Mouse (Mus musculus): ENCODE results near the gene Spc25.
A peak's percentile ranks its signal among the peaks of the same experiment; 100 is the strongest.

Gene Spc25

GRCm38 (mm10) chr2:69205791-69206351 is at the start of gene Spc25:
Spc25 (minus strand) TSS chr2:69206194.
- peak; percentile 95 to 96 for DNase-seq

- no peak for DNase-seq
Measured at GRCm38 (mm10) chr2:69248221-69248755, 42.3 kb upstream of the Spc25 start.

GRCm38 (mm10) chr2:69247081-69247480 is 41.1 kb upstream of the Spc25 start:
- no peak for DNase-seq

GRCm38 (mm10) chr2:69244924-69245323 is 38.9 kb upstream of the Spc25 start:
- DNase-seq = no peak

- no peak for DNase-seq
Measured at GRCm38 (mm10) chr2:69239315-69239714, 33.3 kb upstream of the Spc25 start.

GRCm38 (mm10) chr2:69234976-69235678 is 29.1 kb upstream of the Spc25 start:
- no peak for DNase-seq

GRCm38 (mm10) chr2:69232101-69232500 is 26.1 kb upstream of the Spc25 start:
- no peak for DNase-seq

GRCm38 (mm10) chr2:69230137-69230536 is 24.1 kb upstream of the Spc25 start:
- DNase-seq = no peak

- no peak for DNase-seq
Measured at GRCm38 (mm10) chr2:69228635-69229034, 22.6 kb upstream of the Spc25 start.

GRCm38 (mm10) chr2:69226876-69227275 is 20.9 kb upstream of the Spc25 start:
- no peak for DNase-seq

GRCm38 (mm10) chr2:69224724-69225123 is 18.7 kb upstream of the Spc25 start:
- DNase-seq = no peak

- DNase-seq = no peak
Measured at GRCm38 (mm10) chr2:69222815-69223214, 16.8 kb upstream of the Spc25 start.

GRCm38 (mm10) chr2:69221868-69222416 is 15.9 kb upstream of the Spc25 start:
- DNase-seq = no peak

GRCm38 (mm10) chr2:69215242-69215641 is 9.2 kb upstream of the Spc25 start:
- DNase-seq = no peak

- DNase-seq = no peak
Measured at GRCm38 (mm10) chr2:69212652-69213051, 6.7 kb upstream of the Spc25 start.

GRCm38 (mm10) chr2:69210773-69211172 is 4.8 kb upstream of the Spc25 start, which contains the start of gene G6pc2:
G6pc2 (plus strand) TSS chr2:69211073.
- no peak for DNase-seq

GRCm38 (mm10) chr2:69209684-69210083 is 3.7 kb upstream of the Spc25 start:
- no peak for DNase-seq

GRCm38 (mm10) chr2:69206523-69206922 is 529 bp upstream of the Spc25 start:
- no peak for DNase-seq

- DNase-seq = no peak
Measured at GRCm38 (mm10) chr2:69205185-69205584, 809 bp downstream of the Spc25 start.

GRCm38 (mm10) chr2:69193555-69193954 is 12.4 kb downstream of the Spc25 start:
- DNase-seq = peak; percentile 6 to 23

GRCm38 (mm10) chr2:69191059-69191458 is 14.9 kb downstream of the Spc25 start:
- no peak for DNase-seq

GRCm38 (mm10) chr2:69189222-69189621 is 16.8 kb downstream of the Spc25 start:
- no peak for DNase-seq

- no peak for DNase-seq
Measured at GRCm38 (mm10) chr2:69188732-69189131, 17.3 kb downstream of the Spc25 start.

- DNase-seq = no peak
Measured at GRCm38 (mm10) chr2:69187990-69188389, 18.0 kb downstream of the Spc25 start.
